Mouse (Mus musculus) cerebellum, adult 2 months (tissue): ENCODE measurements at regions not wholly inside any gene's neighbourhood (a gene's known extent, or its start where the extent isn't known, plus 50 kb on each side); places are given as distances from the start of the nearest gene placed in this dataset.

Experiments
- CTCF ChIP-seq: fragments of 200-500 bp; IDR thresholded peaks from 2 replicates; pipeline ENCODE4 v1.5.1; 2011; ENCODE audit warnings: low read depth, mild to moderate bottlenecking, control low read depth, low read length, moderate library complexity, borderline replicate concordance; ENCODE audit not compliant: insufficient read depth
- POLR2A ChIP-seq: fragments of 200-500 bp; IDR thresholded peaks from 2 replicates; pipeline ENCODE4 v1.6.1; 2011; ENCODE audit warnings: low read length, control low read depth, borderline replicate concordance; ENCODE audit not compliant: insufficient read depth

GRCm38 (mm10) chr13:98576061-98576460, 61.1 kb downstream of the Tmem174 start:
- TF ChIP-seq CTCF: no peak
- TF ChIP-seq POLR2A: no peak
